In genomic region chr11:12359336-12360000, GRCm38 (mm10) we compare ENCODE assay signal across 8 mouse cellular contexts.
DNase-seq lines count a peak whose midpoint lies in the region; TF ChIP-seq lines count a peak whose summit lies in the region.

No protein-coding gene starts in this region.

- no peak overlapping the region for H3K9ac ChIP-seq in heart, adult 2 months (ENCODE audit: low read depth, low read length)

- intact Hi-C loops in heart, adult 2 months (cut with DNase I), result loop anchor here (1.0 to 5.0 kb wide), 4 partner anchors 45 to 539 kb away; no protein-coding TSS in a partner anchor

- no peak for TF ChIP-seq POLR2A in heart, adult 2 months (IDR thresholded peaks at IDR 0.05; ENCODE audit: insufficient read depth, low read depth, low read length)

- peaks cover 8% of the 10 kb centered on the region for H3K4me1 ChIP-seq in heart, adult 2 months (ENCODE audit: control insufficient read depth, insufficient read depth, low read length)
- H3K4me1 ChIP-seq in limb, embryonic 10.5 days, result no peaks in the 10 kb centered on the region

- TF ChIP-seq CTCF in heart, adult 2 months (IDR thresholded peaks at IDR 0.05), result peak; percentile 96

- H3K27me3 ChIP-seq in heart, adult 2 months (ENCODE audit: control insufficient read depth, insufficient read depth, low read length), result no peaks in the 10 kb centered on the region
- H3K27me3 ChIP-seq in limb, embryonic 10.5 days (ENCODE audit: low read depth, poor library complexity, severe bottlenecking), result no peaks in the 10 kb centered on the region

- H3K79me2 ChIP-seq in heart, adult 2 months (replicated peaks; ENCODE audit: control insufficient read depth, insufficient read depth, low read length), result no peaks in the 10 kb centered on the region

- DNase-seq in adrenal gland, adult 2 months, result peak; percentile 36
- peak; percentile 47 for DNase-seq in embryo, embryonic 9.5 days (ENCODE audit: extremely low spot score)
- DNase-seq in heart, adult 2 months, result peak; percentile 57 to 70
- DNase-seq in kidney, adult 18-20 months, result peak; percentile 62
- DNase-seq in limb, embryonic 10.5 days (ENCODE audit: low spot score), result peak; percentile 36
- peak; percentile 19 for DNase-seq in neural tube, embryonic 10.5 days (ENCODE audit: extremely low spot score, low spot score)
- DNase-seq in urinary bladder, postnatal 36 days (ENCODE audit: low spot score in 2 of 2), result peak; percentile 42 to 43
- DNase-seq in spleen, postnatal 14 days (ENCODE audit: low spot score in 2 of 2), result no peak

- H3K36me3 ChIP-seq in heart, adult 2 months (ENCODE audit: control insufficient read depth, insufficient read depth, low read length), result 0 out of 2 replicates have a peak, but pooled peaks cover 2% of the 10 kb centered on the region
- no peaks in the 10 kb centered on the region for H3K36me3 ChIP-seq in limb, embryonic 10.5 days

- peak overlapping the region; percentile 58 for H3K27ac ChIP-seq in heart, adult 2 months
- H3K27ac ChIP-seq in limb, embryonic 10.5 days, result no peak overlapping the region

- H3K9me3 ChIP-seq in limb, embryonic 10.5 days (replicated peaks), result no peaks in the 10 kb centered on the region

- WGBS in heart, adult 2 months, result 16% methylated on average over 2 of the region's 2 CpGs
- 38% methylated on average over 2 of the region's 2 CpGs for WGBS in limb, embryonic 10.5 days

- TF ChIP-seq EP300 in heart, adult 2 months (IDR thresholded peaks at IDR 0.05; ENCODE audit: insufficient read depth, low read depth, low read length), result peak; percentile 99

- H3K4me3 ChIP-seq in heart, adult 2 months, result no peak overlapping the region
- no peak overlapping the region for H3K4me3 ChIP-seq in limb, embryonic 10.5 days

Comparison
In these comparisons a context has a peak if more than half of its experiments do, and no peak if none do; other contexts are left out.
1. DNase-seq: peak in adrenal gland, adult 2 months (single experiment), embryo, embryonic 9.5 days (single experiment), heart, adult 2 months (2 of 2), kidney, adult 18-20 months (single experiment), limb, embryonic 10.5 days (single experiment), neural tube, embryonic 10.5 days (single experiment) and urinary bladder, postnatal 36 days (2 of 2); none in spleen, postnatal 14 days (0 of 2).